Mouse (Mus musculus): Measurements from ENCODE around the gene Kti12. TPM values are rescaled to one million over a fixed set of nuclear protein-coding genes. Genes with fewer than 3 reads are reported as not detected.
A peak's percentile ranks its signal among the peaks of the same experiment; 100 is the strongest.

Gene Kti12
- polyA plus RNA-seq (2015; fragmentation: Nextera tagmentation; extraction: Ambion mirVana): 49.6 and 50.5 TPM in 2 replicates

DNA sequence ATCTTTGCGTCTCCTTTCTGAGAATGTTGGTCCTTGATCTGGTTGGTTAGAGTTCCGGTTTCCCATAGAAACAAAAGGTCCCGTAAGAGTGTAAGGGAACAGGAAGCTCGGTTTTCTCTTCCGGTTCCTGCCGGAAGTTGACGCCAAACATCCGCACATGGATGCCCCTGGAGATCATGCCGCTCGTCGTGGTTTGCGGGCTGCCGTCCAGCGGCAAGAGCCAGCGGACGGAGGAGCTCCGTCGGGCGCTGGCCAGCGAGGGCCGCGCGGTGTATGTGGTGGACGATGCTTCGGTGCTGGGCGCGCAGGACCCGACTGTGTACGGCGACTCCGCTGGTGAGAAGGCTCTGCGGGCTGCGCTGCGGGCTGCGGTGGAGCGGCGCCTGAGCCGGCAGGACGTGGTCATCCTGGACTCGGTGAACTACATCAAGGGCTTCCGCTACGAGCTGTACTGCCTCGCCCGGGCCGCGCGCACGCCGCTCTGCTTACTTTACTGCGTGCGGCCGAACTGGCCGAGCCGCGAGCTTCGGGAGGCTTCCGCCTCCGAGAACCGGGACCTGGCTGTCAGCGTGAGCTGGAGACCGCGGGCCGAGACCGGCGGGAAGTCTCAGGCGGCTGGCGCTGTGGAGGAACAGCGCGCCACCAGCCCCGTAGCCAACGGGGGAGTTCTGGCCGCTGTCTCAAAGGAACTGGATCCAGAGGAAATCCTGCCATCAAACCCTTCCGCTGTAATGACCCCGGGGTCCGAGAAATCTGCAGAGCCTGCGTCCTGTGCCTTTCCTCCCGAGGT, at the start of gene Kti12:
Gene Kti12, plus strand, starts transcription at position 71 of the 790 bp plus-strand sequence.
- Histone ChIP-seq H3K36me3 (peaks cover 10% of the 10 kb centered on the region), H3K27me3 (no peaks in the 10 kb centered on the region), H3K9me3 (no peaks in the 10 kb centered on the region), H3K4me2 (replicated peaks) (peak within 1 kb of the TSS; percentile 99), H3K4me3 (peak within 1 kb of the TSS; percentile 91), H3K4me1 (peaks cover 23% of the 10 kb centered on the region), H3K9ac (peak within 1 kb of the TSS; percentile 87), H3K27ac (peak within 1 kb of the TSS; percentile 85)
- ATAC-seq (ENCODE audit: low FRiP score, low read depth): peak; percentile 90
- under 1% methylated on average over 77 of the region's 77 CpGs for WGBS

DNA sequence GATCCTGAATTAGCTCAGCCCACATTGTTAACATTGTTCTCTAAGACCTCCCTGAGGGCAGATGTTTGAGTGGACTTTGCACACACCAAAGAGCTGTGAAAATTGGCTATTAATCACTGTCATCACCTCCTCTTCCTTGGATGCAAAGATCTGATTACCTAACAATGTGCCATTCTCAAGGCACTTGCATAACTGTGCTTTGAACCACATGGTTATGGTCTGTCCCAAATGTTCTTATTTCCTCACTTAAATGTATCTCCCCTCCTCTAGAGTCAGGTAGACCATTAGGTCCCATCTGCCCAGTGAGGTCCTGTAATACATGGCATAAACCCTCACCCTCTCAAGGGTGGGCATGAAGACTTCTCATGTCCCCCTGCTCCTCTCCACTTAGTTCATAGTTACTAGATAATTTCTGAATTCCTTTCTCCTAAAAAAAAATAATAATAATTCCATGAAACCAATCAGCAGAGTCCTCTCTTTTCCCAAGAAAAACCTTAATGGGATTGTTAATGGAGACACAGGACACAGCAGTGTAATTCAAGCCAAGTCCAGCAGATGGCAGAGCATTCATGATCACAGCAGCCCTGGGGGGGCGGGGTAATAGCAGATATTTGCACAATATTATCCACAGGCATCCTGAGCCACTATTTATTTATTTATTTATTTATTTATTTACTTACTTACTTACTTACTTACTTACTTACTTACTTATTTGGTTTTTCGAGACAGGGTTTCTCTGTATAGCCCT, 49.3 kb upstream of the Kti12 start:
- Histone ChIP-seq H3K9ac (no peak overlapping the region), H3K4me1 (no peaks in the 10 kb centered on the region), H3K4me2 (replicated peaks) (no peak overlapping the region), H3K27ac (no peak overlapping the region), H3K27me3 (no peaks in the 10 kb centered on the region), H3K9me3 (no peaks in the 10 kb centered on the region), H3K4me3 (no peak overlapping the region), H3K36me3 (no peaks in the 10 kb centered on the region)
- 58% methylated on average over 2 of the region's 2 CpGs for WGBS
- no peak for ATAC-seq (ENCODE audit: low FRiP score, low read depth)

DNA sequence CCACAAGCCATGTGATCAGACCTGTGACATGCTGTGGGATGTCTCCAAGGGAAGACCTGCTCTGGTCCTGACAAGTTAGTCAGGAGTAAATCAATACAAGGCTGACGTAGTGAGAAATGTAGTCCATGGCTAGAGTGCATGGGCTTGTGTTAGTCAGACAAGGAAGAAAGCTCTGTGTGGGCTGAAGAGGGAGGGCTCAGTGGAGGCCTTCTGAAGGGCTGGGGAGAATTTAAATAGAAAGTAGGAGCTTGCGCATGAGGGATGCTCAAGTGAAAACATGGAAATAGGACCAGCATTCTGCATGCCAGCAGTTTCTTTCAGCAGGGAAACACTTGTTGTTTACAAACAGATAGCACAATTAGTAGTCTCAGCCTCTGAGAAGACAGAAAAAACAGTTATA, 44.0 kb upstream of the Kti12 start:
- no peak for ATAC-seq (ENCODE audit: low FRiP score, low read depth)

DNA sequence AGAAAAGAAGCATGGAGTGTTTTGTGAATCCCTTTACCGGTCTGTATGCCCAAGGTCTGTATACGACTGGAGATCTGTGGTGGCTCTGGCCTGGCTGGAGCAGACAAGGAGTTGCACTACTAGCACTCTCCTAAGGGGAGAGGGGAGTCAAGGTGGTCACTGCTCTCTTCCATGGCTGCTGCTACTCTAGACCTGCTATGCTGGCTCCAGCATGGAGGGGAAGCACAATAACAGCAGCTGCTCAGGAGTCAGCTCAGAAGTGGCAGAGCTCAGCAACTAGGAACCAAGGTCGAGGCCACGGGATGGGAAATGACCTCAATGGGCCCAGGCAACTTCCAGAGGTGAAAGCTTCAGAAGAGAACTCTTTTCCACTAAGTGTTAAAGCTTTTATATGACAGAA, 36.4 kb upstream of the Kti12 start:
- WGBS: 66% methylated on average over 4 of the region's 4 CpGs
- ATAC-seq (ENCODE audit: low FRiP score, low read depth): no peak
- Histone ChIP-seq H3K4me2 (replicated peaks) (no peak overlapping the region), H3K27ac (no peak overlapping the region), H3K4me1 (no peaks in the 10 kb centered on the region), H3K9ac (no peak overlapping the region), H3K9me3 (no peaks in the 10 kb centered on the region), H3K4me3 (no peak overlapping the region), H3K36me3 (peaks cover 13% of the 10 kb centered on the region), H3K27me3 (no peaks in the 10 kb centered on the region)

More for the DNA sequence above, 44.0 kb upstream of the Kti12 start:
- H3K9ac ChIP-seq: no peak overlapping the region
- whole genome bisulfite sequencing: 81% methylated on average over 2 of the region's 2 CpGs
- H3K4me3 ChIP-seq: no peak overlapping the region
- H3K27ac ChIP-seq: no peak overlapping the region
- no peaks in the 10 kb centered on the region for H3K9me3 ChIP-seq
- H3K4me1 ChIP-seq: no peaks in the 10 kb centered on the region
- H3K4me2 ChIP-seq (replicated peaks): no peak overlapping the region
- no peaks in the 10 kb centered on the region for H3K36me3 ChIP-seq
- H3K27me3 ChIP-seq: no peaks in the 10 kb centered on the region

DNA sequence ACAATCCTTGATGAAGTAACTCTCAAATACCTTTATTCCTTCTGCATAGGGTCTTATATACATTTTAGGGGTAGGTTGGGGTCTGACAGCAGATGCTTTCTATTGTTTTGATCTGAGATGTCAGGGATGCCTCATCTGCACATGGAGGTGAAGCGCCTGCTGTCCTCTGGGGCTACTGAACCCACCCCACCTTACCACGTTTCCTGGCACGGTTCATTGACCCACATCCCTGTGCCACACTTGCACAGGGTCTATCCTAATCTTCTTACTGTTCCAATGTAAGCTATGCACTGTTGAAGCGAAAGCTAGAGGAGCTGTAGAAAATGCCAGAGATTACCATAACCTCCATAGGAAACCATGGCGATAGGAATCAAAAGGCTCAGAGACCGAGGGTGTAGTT, 36.0 kb upstream of the Kti12 start:
- H3K27me3 ChIP-seq: no peaks in the 10 kb centered on the region
- no peak overlapping the region for H3K9ac ChIP-seq
- no peaks in the 10 kb centered on the region for H3K9me3 ChIP-seq
- H3K4me3 ChIP-seq: no peak overlapping the region
- peaks cover 13% of the 10 kb centered on the region for H3K36me3 ChIP-seq
- no peaks in the 10 kb centered on the region for H3K4me1 ChIP-seq
- H3K4me2 ChIP-seq (replicated peaks): no peak overlapping the region
- no peak overlapping the region for H3K27ac ChIP-seq
- no peak for ATAC-seq (ENCODE audit: low FRiP score, low read depth)
- 77% methylated on average over 6 of the region's 6 CpGs for WGBS

DNA sequence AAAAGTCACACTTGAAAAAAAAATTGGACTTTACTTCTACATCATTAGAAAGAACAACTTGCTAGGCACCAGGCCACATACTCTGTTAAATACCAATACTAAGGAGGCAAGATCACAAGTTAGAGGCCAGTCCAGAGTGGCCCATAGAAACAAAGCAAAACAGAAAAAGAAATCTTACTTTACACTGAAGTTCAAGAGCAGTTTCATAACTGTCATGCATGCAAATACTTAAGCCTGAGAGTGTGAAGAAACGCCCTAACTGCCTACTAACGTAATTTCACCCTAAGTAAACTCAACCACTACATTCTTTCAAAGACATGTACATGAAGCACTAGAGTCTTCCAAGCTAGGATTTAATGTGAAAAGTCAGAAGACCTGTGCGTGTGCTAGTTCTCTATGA, 21.9 kb upstream of the Kti12 start:
- ATAC-seq (ENCODE audit: low FRiP score, low read depth): no peak
- no peak overlapping the region for H3K9ac ChIP-seq
- no peaks in the 10 kb centered on the region for H3K9me3 ChIP-seq
- no peak overlapping the region for H3K4me3 ChIP-seq
- H3K27ac ChIP-seq: no peak overlapping the region
- peaks cover 79% of the 10 kb centered on the region for H3K36me3 ChIP-seq
- WGBS: 95% methylated on average over 3 of the region's 3 CpGs
- no peaks in the 10 kb centered on the region for H3K4me1 ChIP-seq
- no peak overlapping the region for H3K4me2 ChIP-seq (replicated peaks)
- H3K27me3 ChIP-seq: no peaks in the 10 kb centered on the region

DNA sequence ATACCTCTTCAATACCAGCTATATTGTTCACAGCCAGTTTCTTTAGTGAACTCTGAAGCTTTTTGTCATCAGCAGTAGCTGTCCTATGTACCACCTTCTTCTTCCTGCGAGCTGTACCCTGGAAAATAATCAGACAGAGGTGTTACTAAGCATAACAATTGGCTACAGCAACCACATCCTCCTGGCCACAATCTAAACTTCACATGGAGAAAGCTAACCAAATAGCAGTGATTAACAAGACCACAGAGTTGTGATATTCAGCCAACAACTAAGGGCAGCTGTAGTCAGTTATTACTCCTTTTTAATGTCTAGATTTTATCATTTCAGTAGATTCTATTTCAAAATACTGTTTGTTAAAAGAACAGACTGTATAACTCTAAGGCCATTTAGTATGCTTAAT, 21.5 kb upstream of the Kti12 start:
- Histone ChIP-seq H3K9ac (no peak overlapping the region), H3K27me3 (no peaks in the 10 kb centered on the region), H3K27ac (no peak overlapping the region), H3K4me1 (peaks cover 3% of the 10 kb centered on the region), H3K9me3 (no peaks in the 10 kb centered on the region), H3K36me3 (peaks cover 75% of the 10 kb centered on the region), H3K4me3 (no peak overlapping the region), H3K4me2 (replicated peaks) (no peak overlapping the region)
- 81% methylated on average over 1 of the region's 1 CpGs for WGBS
- ATAC-seq (ENCODE audit: low FRiP score, low read depth): no peak

DNA sequence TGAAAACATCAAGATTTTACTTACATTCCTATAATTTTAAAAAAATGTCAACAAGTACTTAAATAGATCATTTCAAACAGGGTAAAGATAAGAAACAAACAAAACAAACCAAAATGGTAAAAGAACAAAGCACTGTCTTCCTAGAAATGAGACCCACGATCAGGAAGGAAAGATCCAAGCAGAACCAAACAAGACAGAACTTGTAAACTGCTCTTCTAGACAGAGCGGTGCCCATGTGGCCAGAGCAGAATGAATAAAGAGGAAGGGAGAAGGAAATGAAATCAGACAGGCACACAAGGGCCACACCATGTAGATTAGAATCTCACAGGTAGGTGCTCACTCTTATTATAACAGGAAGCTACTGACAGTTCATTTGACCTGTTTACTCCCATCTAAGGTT, 20.9 kb upstream of the Kti12 start:
- no peaks in the 10 kb centered on the region for H3K27me3 ChIP-seq
- H3K4me1 ChIP-seq: peaks cover 7% of the 10 kb centered on the region
- 84% methylated on average over 2 of the region's 2 CpGs for WGBS
- H3K9me3 ChIP-seq: no peaks in the 10 kb centered on the region
- no peak for ATAC-seq (ENCODE audit: low FRiP score, low read depth)
- peaks cover 71% of the 10 kb centered on the region for H3K36me3 ChIP-seq
- H3K4me3 ChIP-seq: no peak overlapping the region
- H3K9ac ChIP-seq: no peak overlapping the region
- no peak overlapping the region for H3K4me2 ChIP-seq (replicated peaks)
- H3K27ac ChIP-seq: no peak overlapping the region

DNA sequence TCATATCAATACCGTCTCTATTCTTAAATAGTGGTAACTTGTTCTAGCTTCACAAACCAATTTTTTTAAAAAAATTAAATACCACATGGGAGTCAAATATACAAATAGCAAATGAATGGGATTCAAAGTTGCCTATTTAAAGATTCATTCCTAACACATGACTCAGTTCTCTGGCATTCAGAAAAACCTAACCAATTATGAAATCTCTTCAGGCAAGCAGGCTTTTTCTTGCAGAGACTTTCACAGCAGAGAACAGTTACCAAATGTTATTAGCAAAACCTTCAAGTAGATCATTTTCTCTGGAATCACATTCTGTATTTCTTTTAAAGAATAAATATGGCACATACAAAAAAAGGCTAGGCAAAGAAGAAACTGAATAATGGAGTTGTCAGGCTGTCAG, 16.9 kb upstream of the Kti12 start:
- Histone ChIP-seq H3K4me3 (no peak overlapping the region), H3K27ac (no peak overlapping the region), H3K4me2 (replicated peaks) (no peak overlapping the region), H3K36me3 (peaks cover 35% of the 10 kb centered on the region), H3K27me3 (no peaks in the 10 kb centered on the region), H3K4me1 (peaks cover 19% of the 10 kb centered on the region), H3K9me3 (no peaks in the 10 kb centered on the region), H3K9ac (no peak overlapping the region)
- ATAC-seq (ENCODE audit: low FRiP score, low read depth): no peak
- WGBS: 90% methylated on average over 1 of the region's 1 CpGs

DNA sequence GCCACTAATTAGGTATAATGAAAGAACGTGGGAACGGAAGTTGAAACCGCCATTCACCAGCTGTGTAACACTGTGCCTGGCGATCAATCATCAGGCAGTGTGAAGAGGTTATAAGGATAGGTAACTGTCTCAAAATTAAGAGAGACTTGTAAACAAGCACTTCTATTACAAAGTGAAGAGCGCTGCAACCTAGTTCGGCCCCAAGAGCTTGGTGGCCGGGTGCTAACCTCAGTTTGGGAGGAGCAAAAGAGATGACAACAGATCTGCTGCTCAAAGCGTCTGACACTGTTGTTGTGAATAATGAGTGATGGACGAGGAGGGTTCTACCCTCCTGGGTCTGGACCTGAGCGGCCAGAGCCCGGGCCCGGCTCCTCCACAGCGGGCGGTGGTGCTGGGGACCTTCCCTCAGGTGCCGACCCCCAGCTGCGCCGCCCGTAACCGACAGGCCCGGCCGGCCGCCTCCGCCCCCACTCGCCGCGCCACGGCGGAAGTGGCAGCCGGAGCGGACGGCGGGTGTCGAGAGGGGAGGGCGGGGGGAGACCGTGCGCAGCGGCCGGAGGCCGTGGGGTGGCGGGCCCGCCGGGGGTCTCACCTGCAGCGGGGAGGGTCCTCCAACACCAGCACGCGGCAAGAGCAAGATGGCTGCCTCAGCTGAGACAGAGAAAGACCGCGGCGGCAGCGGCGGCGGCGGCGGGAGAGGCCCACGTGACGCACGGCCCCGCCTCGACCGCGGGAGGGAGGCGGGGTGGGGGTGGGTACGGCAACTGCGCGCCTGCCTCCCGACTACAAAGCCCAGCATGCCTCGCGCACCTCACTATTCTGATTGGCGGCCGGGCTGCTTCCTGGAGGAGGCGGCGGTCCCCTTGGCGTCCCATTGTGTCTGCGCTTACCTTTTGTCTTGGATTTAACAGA, 14.4 kb upstream of the Kti12 start, which contains the start of gene Btf3l4:
Gene Btf3l4, minus strand, starts transcription at position 699 of the 912 bp plus-strand sequence.
- ATAC-seq (ENCODE audit: low FRiP score, low read depth): peak; percentile 94
- no peaks in the 10 kb centered on the region for H3K9me3 ChIP-seq
- H3K4me2 ChIP-seq (replicated peaks): peak within 1 kb of the TSS; percentile 83
- peaks cover 15% of the 10 kb centered on the region for H3K36me3 ChIP-seq
- WGBS: under 1% methylated on average over 70 of the region's 73 CpGs
- peak within 1 kb of the TSS; percentile 95 for H3K9ac ChIP-seq
- H3K4me3 ChIP-seq: peak within 1 kb of the TSS; percentile 89
- H3K4me1 ChIP-seq: peaks cover 37% of the 10 kb centered on the region
- H3K27ac ChIP-seq: peak within 1 kb of the TSS; percentile 99
- H3K27me3 ChIP-seq: no peaks in the 10 kb centered on the region

DNA sequence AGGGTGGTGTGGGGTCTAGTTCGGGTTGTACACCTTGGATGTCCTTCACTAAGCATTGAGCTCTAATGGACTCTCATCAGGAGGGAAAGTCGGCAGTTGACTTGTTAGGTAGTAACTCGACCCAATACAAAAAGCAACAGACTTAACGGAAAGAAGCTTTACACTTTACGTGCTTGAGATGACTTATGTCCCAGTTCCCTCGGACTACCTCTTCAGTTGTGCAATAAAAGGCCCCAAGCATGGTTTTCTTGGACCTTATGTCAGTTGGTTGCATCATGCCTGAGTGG, 13.8 kb upstream of the Kti12 start:
- under 1% methylated on average over 6 of the region's 6 CpGs for WGBS
- no peaks in the 10 kb centered on the region for H3K27me3 ChIP-seq
- H3K27ac ChIP-seq: peak overlapping the region; percentile 99
- no peak for ATAC-seq (ENCODE audit: low FRiP score, low read depth)
- peaks cover 41% of the 10 kb centered on the region for H3K4me1 ChIP-seq
- H3K9me3 ChIP-seq: no peaks in the 10 kb centered on the region
- H3K9ac ChIP-seq: peak overlapping the region; percentile 95
- H3K4me2 ChIP-seq (replicated peaks): peak overlapping the region; percentile 83
- H3K4me3 ChIP-seq: peak overlapping the region; percentile 89
- peaks cover 9% of the 10 kb centered on the region for H3K36me3 ChIP-seq

Data from limb, embryonic 13.5 days (tissue).